Mouse (Mus musculus): ENCODE measurements around the gene Galnt3.

DNA sequence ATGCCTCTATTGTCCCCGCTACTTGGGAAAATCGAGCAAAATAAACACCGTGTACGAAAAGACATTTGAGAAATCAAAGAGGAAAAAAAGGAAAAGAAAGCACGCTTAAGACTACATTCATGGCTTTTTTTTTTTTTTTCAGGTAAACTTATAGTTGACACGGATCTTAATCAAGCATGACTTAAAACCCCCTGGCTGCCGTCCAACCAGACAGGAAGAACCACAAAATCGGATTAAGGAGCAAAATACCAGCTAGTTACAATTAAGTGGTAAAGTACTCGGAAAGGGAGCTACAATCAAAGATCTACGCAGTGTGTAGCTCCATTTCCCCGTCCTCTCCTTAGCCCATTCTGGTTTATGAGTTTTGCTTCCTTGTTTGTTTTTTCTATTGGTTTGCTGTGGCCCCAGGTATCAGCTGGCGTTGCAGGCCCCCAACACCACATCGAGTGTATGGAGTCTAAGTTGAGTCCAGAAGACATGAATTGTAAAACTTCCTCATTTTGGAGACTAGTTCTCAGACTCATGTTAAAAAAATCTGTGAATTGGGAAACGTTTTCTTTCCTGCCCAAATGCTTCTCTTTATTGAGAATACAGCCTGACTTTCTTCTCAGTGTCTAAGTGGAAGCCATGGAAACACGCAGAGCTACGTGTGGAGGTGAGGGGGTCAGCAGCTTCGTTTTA is 24.0 kb downstream of the Galnt3 start:
- TF ChIP-seq CTCF (IDR thresholded peaks at IDR 0.05) = no peak
- TF ChIP-seq EP300 (IDR thresholded peaks at IDR 0.05; ENCODE audit: insufficient read depth, low read depth, low read length) = no peak
